Mouse (Mus musculus): ENCODE data around the gene 5430419D17Rik. TPM values are rescaled to one million over a fixed set of nuclear protein-coding genes. Genes with fewer than 3 reads are reported as not detected.

Gene 5430419D17Rik
- total and polyA plus RNA-seq, 3 experiments = not detected

- Histone ChIP-seq H3K9me3 (replicated peaks; ENCODE audit: insufficient read depth, low read length) (no peaks in the 10 kb centered on the region), H3K4me3 (ENCODE audit: control insufficient read depth in 1 of 2, insufficient read depth in 1 of 2, low read depth in 2 of 2, low read length in 2 of 2) (no peak overlapping the region), H3K9ac (ENCODE audit: control insufficient read depth, low read depth, low read length, poor library complexity, severe bottlenecking) (no peak overlapping the region), H3K27ac (ENCODE audit: control insufficient read depth, low read depth, low read length) (no peak overlapping the region), H3K27me3 (ENCODE audit: control insufficient read depth in 1 of 2, insufficient read depth in 2 of 2, low read length in 2 of 2) (no peaks in the 10 kb centered on the region), H3K4me1 (ENCODE audit: control insufficient read depth in 1 of 2, insufficient read depth in 2 of 2, low read length in 2 of 2) (no peaks in the 10 kb centered on the region), H3K79me2 (ENCODE audit: control insufficient read depth, insufficient read depth, low read length, poor library complexity) (no peaks in the 10 kb centered on the region), H3K36me3 (ENCODE audit: control insufficient read depth in 1 of 2, insufficient read depth in 2 of 2, low read length in 2 of 2) (no peaks in the 10 kb centered on the region)
- no peak for DNase-seq (ENCODE audit: low read depth, low spot score)
- no peak for TF ChIP-seq KAT2A (conservative IDR thresholded peaks at IDR 0.05; ENCODE audit: low read depth, low read length)
- no peak for TF ChIP-seq RCOR1 (IDR thresholded peaks at IDR 0.05; ENCODE audit: low read depth, low read length)
- no peak for TF ChIP-seq MEF2A (IDR thresholded peaks at IDR 0.05; ENCODE audit: extremely low read depth, insufficient replicate concordance, low read depth, low read length, poor library complexity, severe bottlenecking)
- TF ChIP-seq ELF1 (IDR thresholded peaks at IDR 0.05; ENCODE audit: low read depth, low read length) = no peak
- no peak for TF ChIP-seq USF2 (IDR thresholded peaks at IDR 0.05; ENCODE audit: borderline replicate concordance in 1 of 2, insufficient read depth in 1 of 2, low read depth in 1 of 2, low read length in 2 of 2)
- TF ChIP-seq JUND (IDR thresholded peaks at IDR 0.05; ENCODE audit: low read depth, low read length) = no peak
- TF ChIP-seq CHD2 (IDR thresholded peaks at IDR 0.05; ENCODE audit: low read length) = no peak
- TF ChIP-seq MAZ (IDR thresholded peaks at IDR 0.05; ENCODE audit: low read depth, low read length) = no peak
- TF ChIP-seq CTCF (IDR thresholded peaks at IDR 0.05 in 2 of 3, conservative IDR thresholded peaks at IDR 0.05 in 1 of 3; ENCODE audit: control insufficient read depth in 1 of 3, insufficient read depth in 1 of 3, low read depth in 2 of 3, low read length in 3 of 3, poor library complexity in 1 of 3, severe bottlenecking in 1 of 3) = no peak
- no peak for TF ChIP-seq SIN3A (IDR thresholded peaks at IDR 0.05; ENCODE audit: low read length)
- TF ChIP-seq MYC (IDR thresholded peaks at IDR 0.05; ENCODE audit: low read depth, low read length) = no peak
- no peak for TF ChIP-seq ZKSCAN1 (IDR thresholded peaks at IDR 0.05; ENCODE audit: low read depth, low read length)
- TF ChIP-seq NELFE (IDR thresholded peaks at IDR 0.05; ENCODE audit: low read depth, low read length) = no peak
- TF ChIP-seq GATA1 (IDR thresholded peaks at IDR 0.05; ENCODE audit: low read depth, low read length) = no peak
- no peak for TF ChIP-seq POLR2A (IDR thresholded peaks at IDR 0.05; ENCODE audit: control insufficient read depth in 1 of 2, insufficient read depth in 1 of 2, low read depth in 1 of 2, low read length in 2 of 2, poor library complexity in 1 of 2)
- no peak for TF ChIP-seq RAD21 (IDR thresholded peaks at IDR 0.05; ENCODE audit: low read depth, low read length)
- no peak for TF ChIP-seq HCFC1 (IDR thresholded peaks at IDR 0.05; ENCODE audit: low read depth, low read length)
These were observed 24.0 kb upstream of the 5430419D17Rik start for GRCm38 (mm10) chr7:131150179-131150578.

GRCm38 (mm10) chr7:131153044-131153443 is 21.2 kb upstream of the 5430419D17Rik start:
- no peak overlapping the region for H3K4me3 ChIP-seq (ENCODE audit: control insufficient read depth in 1 of 2, insufficient read depth in 1 of 2, low read depth in 2 of 2, low read length in 2 of 2)
- H3K9ac ChIP-seq (ENCODE audit: control insufficient read depth, low read depth, low read length, poor library complexity, severe bottlenecking) = no peak overlapping the region
- H3K9me3 ChIP-seq (replicated peaks; ENCODE audit: insufficient read depth, low read length) = no peaks in the 10 kb centered on the region
- no peaks in the 10 kb centered on the region for H3K79me2 ChIP-seq (ENCODE audit: control insufficient read depth, insufficient read depth, low read length, poor library complexity)
- H3K4me1 ChIP-seq (ENCODE audit: control insufficient read depth in 1 of 2, insufficient read depth in 2 of 2, low read length in 2 of 2) = no peaks in the 10 kb centered on the region
- no peaks in the 10 kb centered on the region for H3K36me3 ChIP-seq (ENCODE audit: control insufficient read depth in 1 of 2, insufficient read depth in 2 of 2, low read length in 2 of 2)
- TF ChIP-seq GABPA (IDR thresholded peaks at IDR 0.05; ENCODE audit: low read depth, low read length) = no peak
- no peak for TF ChIP-seq BHLHE40 (IDR thresholded peaks at IDR 0.05; ENCODE audit: borderline replicate concordance, low read depth, low read length)
- TF ChIP-seq CHD2 (IDR thresholded peaks at IDR 0.05; ENCODE audit: low read length) = no peak
- TF ChIP-seq CHD1 (IDR thresholded peaks at IDR 0.05; ENCODE audit: low read depth, low read length) = no peak
- TF ChIP-seq KAT2A (conservative IDR thresholded peaks at IDR 0.05; ENCODE audit: low read depth, low read length) = no peak
- TF ChIP-seq USF1 (IDR thresholded peaks at IDR 0.05; ENCODE audit: low read depth, low read length) = no peak
- TF ChIP-seq ZC3H11A (IDR thresholded peaks at IDR 0.05; ENCODE audit: low read depth, low read length) = no peak
- H3K27me3 ChIP-seq (ENCODE audit: control insufficient read depth in 1 of 2, insufficient read depth in 2 of 2, low read length in 2 of 2) = no peaks in the 10 kb centered on the region
- DNase-seq (ENCODE audit: low read depth, low spot score) = no peak
- no peak overlapping the region for H3K27ac ChIP-seq (ENCODE audit: control insufficient read depth, low read depth, low read length)

Data from MEL (cell line).